Mouse (Mus musculus): ENCODE measurements around the gene Cacnb3.

The Cacnb3 gene

GRCm38 (mm10) chr15:98609331-98610130, 21.1 kb upstream of the Cacnb3 start, which contains the start of gene Adcy6:
Gene Adcy6, minus strand, starts transcription at chr15:98610076.
- DNase-seq (ENCODE audit: low spot score in 2 of 2) = no peak

DNA sequence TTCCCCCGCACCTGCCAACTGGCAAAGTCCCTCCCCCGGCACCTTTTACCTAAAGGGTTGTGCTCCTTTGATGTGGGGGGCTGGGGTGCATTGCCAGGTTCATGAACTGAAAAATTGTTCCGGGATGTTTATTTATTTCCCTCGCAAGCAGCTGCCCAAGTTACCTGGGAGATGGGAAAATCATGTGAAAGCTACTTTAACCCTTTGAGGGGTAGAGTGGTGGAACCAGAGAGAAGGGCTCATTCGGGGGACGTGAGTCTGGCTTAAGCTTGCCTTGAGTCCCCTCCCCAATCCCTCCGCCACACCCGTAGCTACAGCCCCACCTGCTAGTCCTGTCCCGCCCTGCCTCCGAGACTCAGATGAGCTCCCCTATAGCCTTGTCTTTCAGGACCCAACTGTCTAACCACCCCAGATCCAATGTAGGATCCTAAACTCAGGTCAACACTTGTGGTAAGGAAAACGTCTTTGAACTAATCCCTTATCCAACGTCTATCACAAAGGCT, 20.5 kb upstream of the Cacnb3 start:
- no peak for DNase-seq (ENCODE audit: low spot score in 2 of 2)

DNA sequence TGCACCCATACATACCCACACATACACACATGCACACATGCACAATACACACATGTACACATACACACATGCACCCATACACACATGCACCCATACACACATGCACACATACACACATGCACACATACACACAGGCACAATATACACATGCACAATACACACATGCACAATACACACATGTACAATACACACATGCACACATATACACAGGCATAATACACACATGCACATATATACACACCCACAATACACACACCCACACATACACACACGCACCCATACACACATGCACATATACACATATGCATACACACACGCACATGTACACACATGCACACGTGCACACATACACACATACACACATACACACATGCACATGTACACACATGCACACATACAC, 18.4 kb upstream of the Cacnb3 start:
- no peak for DNase-seq (ENCODE audit: low spot score in 2 of 2)

DNA sequence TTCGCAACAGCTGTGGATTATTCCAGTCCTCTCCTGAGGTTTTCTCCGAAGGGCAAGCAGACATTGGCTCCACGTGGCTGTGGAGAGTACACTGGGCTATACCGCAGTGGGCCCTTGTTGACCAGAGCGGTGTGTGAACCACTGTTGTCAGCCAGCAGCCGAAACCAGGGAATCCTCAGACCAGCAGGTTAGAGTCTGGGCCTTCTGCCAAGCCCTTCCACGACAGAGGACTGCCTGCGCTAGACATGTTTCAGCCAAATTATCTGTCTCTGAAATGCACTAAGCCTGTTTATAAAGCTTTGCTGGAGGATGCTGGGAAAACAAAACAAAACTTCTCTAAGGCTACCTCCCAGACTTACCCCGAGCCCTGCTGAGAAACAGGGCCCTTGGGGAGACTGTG, 16.1 kb upstream of the Cacnb3 start:
- no peak for DNase-seq (ENCODE audit: low spot score in 2 of 2)

GRCm38 (mm10) chr15:98614971-98615370, 15.7 kb upstream of the Cacnb3 start:
- DNase-seq (ENCODE audit: low spot score in 2 of 2) = no peak

DNA sequence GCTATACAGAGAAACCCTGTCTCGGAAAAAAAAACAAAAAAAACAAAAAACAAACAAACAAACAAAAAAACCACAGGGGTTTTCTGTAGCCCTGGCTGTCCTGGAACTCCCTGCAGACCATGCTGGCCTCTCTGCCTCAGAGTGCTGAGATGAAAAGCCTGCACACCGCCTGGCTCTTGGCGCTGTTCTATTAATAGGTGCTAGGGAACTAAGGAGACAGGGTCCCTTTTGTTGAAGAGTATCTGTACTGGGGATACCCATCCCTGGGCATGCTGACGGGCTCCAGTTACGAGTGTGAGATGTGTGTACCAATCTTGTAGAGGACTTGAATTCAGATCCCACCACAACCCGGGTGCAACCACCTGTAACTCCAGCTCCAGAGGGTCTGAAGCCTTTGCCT, 14.9 kb upstream of the Cacnb3 start:
- no peak for DNase-seq (ENCODE audit: low spot score in 2 of 2)

DNA sequence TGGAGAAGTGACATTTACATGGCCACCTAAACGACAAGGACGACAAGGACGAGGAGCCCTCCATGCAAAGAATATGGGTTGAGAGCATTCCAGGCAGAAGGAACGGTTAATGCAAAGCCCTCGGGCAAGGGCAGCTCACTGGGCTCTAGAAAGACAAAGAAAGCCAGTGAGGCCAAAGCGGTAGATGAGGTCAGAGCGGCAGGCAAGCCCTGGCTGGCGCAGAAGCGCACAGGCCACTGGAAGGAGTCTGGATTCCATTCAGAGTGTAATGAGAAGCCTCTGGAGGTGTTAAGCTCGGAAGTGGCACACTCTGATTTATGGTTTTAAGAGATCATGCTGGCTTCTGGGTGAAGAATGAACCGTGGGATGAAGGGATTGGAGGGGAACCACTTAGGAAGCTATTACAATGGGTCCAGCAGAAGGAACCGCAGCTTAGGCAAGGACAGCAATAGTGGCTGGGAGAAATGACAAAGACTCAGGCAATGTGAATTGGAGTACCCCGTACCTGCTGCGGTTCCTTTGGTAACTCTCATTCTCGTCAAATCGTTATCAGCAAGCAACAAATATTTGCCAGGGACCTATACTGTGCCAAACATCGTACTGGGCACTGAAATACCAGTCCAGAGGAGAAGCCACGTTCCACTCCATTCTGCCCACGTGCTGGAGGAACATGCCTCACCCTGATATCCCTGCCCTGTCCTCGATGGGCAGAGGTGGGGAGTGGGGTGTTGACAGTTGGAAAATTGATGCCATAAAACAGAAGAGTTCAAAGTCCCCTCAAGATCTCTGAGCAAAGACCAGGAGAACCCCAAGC, 14.1 kb upstream of the Cacnb3 start:
- DNase-seq (ENCODE audit: low spot score in 2 of 2) = no peak

DNA sequence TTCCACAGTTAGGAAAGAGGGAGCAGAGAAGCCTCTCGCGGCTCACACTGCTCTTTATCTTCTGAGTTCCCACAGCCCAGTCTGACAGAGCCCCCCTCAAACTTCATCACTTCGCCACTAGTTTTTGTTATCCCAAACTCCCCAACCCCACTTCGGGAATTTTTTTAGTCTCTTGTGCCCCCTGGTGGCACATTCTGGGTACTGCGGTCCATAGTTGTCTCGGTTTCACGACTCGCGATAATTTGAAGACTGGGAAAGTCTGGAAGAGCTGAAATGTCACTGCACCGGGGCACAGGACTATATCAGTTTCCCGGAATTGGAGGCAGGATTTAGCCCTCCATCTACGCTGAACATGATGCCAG, 13.5 kb upstream of the Cacnb3 start:
- peak; percentile 26 to 43 for DNase-seq (ENCODE audit: low spot score in 2 of 2)

GRCm38 (mm10) chr15:98622199-98622598, 8.4 kb upstream of the Cacnb3 start:
- no peak for DNase-seq (ENCODE audit: low spot score in 2 of 2)

DNA sequence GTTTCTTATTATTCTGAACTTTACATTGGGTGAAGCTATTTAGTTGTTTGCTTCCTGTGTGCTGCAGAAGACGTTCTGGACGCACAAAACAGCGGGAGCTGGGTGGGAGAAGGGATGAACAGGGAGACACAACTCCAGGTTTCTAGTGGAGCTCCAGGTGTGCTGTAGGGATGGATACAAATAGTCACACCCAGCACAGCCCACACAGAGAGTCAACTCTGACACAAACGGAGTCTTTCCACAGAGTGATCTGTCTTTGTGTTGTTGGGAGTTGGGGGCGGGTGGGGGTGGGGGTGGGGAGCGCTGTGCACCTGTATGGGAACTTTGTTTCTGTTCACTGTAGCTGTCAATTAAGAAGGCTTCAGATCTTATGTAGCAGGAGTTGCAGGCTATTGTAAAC, 7.9 kb upstream of the Cacnb3 start:
- DNase-seq (ENCODE audit: low spot score in 2 of 2) = no peak

DNA sequence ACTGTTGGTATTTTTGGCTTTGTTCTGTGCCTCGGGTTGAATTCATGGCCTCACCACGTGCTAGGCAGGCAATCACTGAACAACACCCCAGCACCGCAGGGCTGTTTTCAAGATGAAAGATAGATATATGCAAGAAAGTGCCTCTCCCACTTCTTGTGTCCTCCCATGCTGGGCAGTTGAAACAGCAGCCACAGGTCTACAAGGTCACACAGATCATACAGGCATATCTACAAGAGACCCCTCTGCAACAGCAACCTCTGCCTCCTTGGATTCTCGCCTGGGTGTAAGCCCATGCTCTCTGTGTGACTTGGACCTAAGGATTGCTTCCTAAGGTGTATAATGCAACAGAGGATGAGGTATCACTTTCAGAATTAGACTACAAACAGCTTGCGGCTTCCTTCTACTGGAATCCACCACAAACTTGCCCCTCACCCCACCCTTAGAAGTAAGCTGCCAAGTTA, 7.2 kb upstream of the Cacnb3 start:
- DNase-seq (ENCODE audit: low spot score in 2 of 2) = no peak

DNA sequence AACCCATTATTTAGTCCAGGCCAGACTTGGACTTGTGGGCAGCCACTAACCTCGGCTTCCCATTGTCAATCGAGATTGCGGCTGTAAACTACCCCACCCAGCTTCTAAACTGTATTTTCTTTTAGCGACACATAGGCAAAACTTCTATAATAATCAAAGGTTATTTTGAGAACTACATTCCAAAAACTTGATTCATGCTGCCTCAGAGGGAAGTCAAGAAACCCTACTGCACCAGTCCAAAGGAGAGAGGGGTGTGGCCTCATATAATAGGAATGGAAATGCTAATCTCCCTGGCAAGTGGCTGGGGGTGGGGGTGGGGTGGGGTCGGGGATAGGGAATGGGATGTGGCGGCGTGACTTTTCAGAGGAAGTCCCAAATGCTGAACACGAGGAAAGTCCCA, 4.6 kb upstream of the Cacnb3 start:
- no peak for DNase-seq (ENCODE audit: low spot score in 2 of 2)

- DNase-seq (ENCODE audit: low spot score in 2 of 2) = no peak
Observed at GRCm38 (mm10) chr15:98626487-98627212, 4.0 kb upstream of the Cacnb3 start.

- no peak for DNase-seq (ENCODE audit: low spot score in 2 of 2)
Observed at GRCm38 (mm10) chr15:98628589-98629254, 1.9 kb upstream of the Cacnb3 start.

GRCm38 (mm10) chr15:98629464-98629863, 1.2 kb upstream of the Cacnb3 start:
- DNase-seq (ENCODE audit: low spot score in 2 of 2) = no peak

DNA sequence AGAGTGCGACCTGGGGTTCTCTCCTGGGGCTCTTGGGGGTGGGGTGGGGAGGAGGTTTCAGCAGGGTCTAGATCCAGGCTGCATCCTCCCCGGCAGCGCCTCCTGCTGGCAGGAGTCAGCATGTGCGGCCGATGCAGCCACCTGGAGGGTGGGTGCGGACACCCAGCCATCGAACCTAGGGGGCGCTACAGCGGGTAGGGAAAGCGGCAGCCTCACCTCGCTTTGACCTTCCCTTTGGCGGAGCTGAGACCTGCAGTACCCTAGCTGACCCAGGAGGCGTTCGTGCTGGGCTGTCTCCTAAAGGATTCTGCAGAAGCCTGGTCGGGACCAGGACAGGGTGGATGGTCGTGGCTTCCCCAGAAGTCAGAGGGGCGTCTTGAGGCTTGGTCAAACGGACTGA, 853 bp downstream of the Cacnb3 start:
- peak; percentile 48 to 79 for DNase-seq (ENCODE audit: low spot score in 2 of 2)

GRCm38 (mm10) chr15:98632107-98632744, 1.6 kb downstream of the Cacnb3 start:
- DNase-seq (ENCODE audit: low spot score in 2 of 2) = no peak

DNA sequence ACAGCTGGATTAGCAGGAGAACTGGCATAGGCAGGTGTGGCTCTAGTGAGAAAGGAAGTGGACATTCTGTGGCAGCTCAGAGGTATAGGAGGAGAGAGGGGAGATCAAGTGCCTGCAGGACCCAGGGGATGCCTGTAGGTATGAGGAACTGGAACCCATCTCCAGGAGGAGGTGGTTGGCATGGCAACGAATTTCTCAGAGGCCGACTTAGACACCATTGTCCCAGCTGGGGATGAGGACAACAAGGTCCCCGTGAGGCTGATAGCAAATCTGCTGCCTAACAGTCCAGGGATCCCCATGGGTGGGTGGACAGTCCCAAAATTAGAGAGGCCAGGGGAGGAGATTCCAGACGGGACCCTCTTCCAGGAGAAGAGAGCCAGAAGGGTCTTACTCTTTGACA, 2.3 kb downstream of the Cacnb3 start:
- no peak for DNase-seq (ENCODE audit: low spot score in 2 of 2)

DNA sequence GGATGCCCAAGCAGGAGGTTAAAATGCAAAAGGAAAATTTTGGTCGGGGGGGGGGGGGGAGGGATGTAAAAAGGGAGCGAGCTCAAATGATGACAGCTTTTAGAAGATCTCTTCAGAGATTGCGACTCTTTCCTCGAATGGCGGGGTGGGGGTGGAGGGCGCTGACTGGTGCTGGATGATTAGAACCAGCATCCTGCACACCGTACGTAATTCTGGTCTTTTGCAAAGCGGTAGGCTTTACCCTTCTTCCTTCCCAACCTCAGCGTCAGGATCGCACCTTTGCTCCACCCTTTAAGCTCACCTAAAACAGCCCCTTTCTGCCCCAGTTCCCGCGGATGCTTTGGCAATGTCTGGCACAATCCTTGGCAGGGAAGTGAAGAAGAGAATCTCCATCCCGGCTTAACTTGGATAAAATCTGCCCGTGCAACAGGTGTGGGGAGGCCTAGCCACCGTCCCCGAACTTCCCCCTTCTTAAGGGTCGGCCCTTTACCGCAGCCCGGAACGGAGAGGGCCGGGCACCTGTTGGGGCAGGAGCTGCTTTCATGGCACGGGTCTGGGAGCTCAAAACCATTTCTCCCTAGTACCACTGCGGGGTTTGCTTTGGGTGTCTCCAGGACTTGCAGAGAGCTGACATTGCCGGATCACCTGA, 3.3 kb downstream of the Cacnb3 start:
- DNase-seq (ENCODE audit: low spot score in 2 of 2) = no peak

DNA sequence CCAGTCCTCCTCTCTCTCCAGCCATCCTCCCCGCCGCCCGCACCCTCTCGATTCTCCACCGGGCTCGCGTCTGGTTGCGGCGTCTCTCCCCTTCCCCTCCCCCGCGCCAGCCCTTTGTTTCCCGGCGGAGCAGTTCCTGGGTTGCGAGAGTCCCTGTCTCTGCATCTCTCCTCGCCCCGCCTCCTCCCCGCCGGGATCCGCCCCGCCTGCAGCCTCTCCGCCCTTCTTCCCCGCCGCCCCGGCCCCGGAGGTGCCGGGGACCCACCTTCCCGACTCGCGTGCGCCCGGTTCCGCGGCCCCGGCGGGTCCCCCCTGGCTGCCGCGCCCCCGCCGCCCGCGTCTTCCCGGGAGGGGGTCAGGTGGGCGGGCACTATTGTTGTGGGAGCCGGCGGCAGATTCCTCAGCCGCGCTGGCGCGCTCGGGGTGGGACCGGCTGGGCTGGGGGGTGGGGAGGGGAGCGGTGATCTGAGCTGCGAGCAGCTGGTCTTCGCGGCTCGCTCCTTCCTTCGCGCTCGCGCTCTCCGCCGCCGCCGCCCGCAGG, 4.0 kb downstream of the Cacnb3 start:
- peak in 1 of 2 experiments; percentile 16 for DNase-seq (ENCODE audit: low spot score in 2 of 2)

Measured in natural killer cell, adult 2 months (primary cell).